Mouse (Mus musculus) ES-Bruce4 (cell line): ENCODE results near the gene Rhob. TPM values are rescaled to one million over a fixed set of nuclear protein-coding genes. Genes with fewer than 3 reads are reported as not detected.

Experiments
- H3K27ac ChIP-seq: 2 replicates; pipeline ENCODE4 v1.5.1; 2012; ENCODE audit warnings: low read length, inconsistent platforms; ENCODE audit not compliant: insufficient read depth
- H3K27me3 ChIP-seq: 2 replicates; pipeline ENCODE4 v1.6.1; 2012; ENCODE audit warnings: mild to moderate bottlenecking, low read length, inconsistent platforms; ENCODE audit not compliant: control insufficient read depth, poor library complexity, insufficient read depth, severe bottlenecking
- H3K36me3 ChIP-seq: 2 replicates; pipeline ENCODE4 v1.6.1; 2012; ENCODE audit warnings: inconsistent platforms, mild to moderate bottlenecking, low read length, moderate library complexity; ENCODE audit not compliant: control insufficient read depth, poor library complexity, insufficient read depth, severe bottlenecking
- H3K4me1 ChIP-seq: one replicate; pipeline ENCODE4 v1.8.1; 2011; ENCODE audit warnings: low read length; ENCODE audit not compliant: control insufficient read depth, insufficient read depth
- H3K4me3 ChIP-seq: 2 replicates; pipeline ENCODE4 v1.5.1; 2011; ENCODE audit warnings: low read depth, mild to moderate bottlenecking, low read length
- H3K9ac ChIP-seq: 2 replicates; pipeline ENCODE4 v1.6.1; 2012; ENCODE audit warnings: low read depth, mild to moderate bottlenecking, inconsistent platforms; ENCODE audit not compliant: poor library complexity, severe bottlenecking
- H3K9me3 ChIP-seq: replicated peaks from 2 replicates; pipeline ENCODE4 v1.6.1; 2012; ENCODE audit warnings: mild to moderate bottlenecking, low read length, inconsistent platforms; ENCODE audit not compliant: control insufficient read depth, poor library complexity, insufficient read depth, severe bottlenecking
- CTCF ChIP-seq: IDR thresholded peaks from one replicate; pipeline ENCODE4 v1.8.1; 2011; ENCODE audit warnings: low read depth, low read length
- EP300 ChIP-seq: IDR thresholded peaks from 2 replicates; pipeline ENCODE4 v1.6.1; 2011; ENCODE audit warnings: low read depth, low read length; ENCODE audit not compliant: insufficient read depth
- POLR2A ChIP-seq: IDR thresholded peaks from one replicate; pipeline ENCODE4 v1.8.1; 2011; ENCODE audit warnings: low read length; ENCODE audit not compliant: insufficient read depth
- polyA plus RNA-seq: library from polyadenylated mRNA; stranded (reverse); fragments of >200 nt; gene quantifications from 2 replicates; pipeline ENCODE4 v1.2.4, GENCODE M21; 2011; ENCODE audit warnings: low read depth; ENCODE audit not compliant: missing spikeins, insufficient read depth, insufficient read length

Rhob gene
- polyA plus RNA-seq, 1 experiment = 20.0 TPM

GRCm38 (mm10) chr12:8524062-8524461, 24.3 kb upstream of the Rhob start:
- Histone ChIP-seq H3K4me1 (peaks cover 6% of the 10 kb centered on the region), H3K9me3 (no peaks in the 10 kb centered on the region), H3K27me3 (no peaks in the 10 kb centered on the region), H3K36me3 (no peaks in the 10 kb centered on the region), H3K27ac (no peak overlapping the region), H3K9ac (no peak overlapping the region), H3K4me3 (no peak overlapping the region)
- TF ChIP-seq EP300 = no peak
- TF ChIP-seq POLR2A = no peak
- no peak for TF ChIP-seq CTCF

GRCm38 (mm10) chr12:8522711-8523110, 22.9 kb upstream of the Rhob start:
- Histone ChIP-seq H3K36me3 (no peaks in the 10 kb centered on the region), H3K9me3 (no peaks in the 10 kb centered on the region), H3K9ac (no peak overlapping the region), H3K27ac (no peak overlapping the region), H3K4me1 (peaks cover 6% of the 10 kb centered on the region), H3K4me3 (no peak overlapping the region), H3K27me3 (no peaks in the 10 kb centered on the region)
- TF ChIP-seq POLR2A (no peak), EP300 (no peak), CTCF (no peak)

GRCm38 (mm10) chr12:8521375-8522047, 21.7 kb upstream of the Rhob start:
- Histone ChIP-seq H3K36me3 (no peaks in the 10 kb centered on the region), H3K9ac (no peak overlapping the region), H3K27me3 (no peaks in the 10 kb centered on the region), H3K4me1 (peaks cover 6% of the 10 kb centered on the region), H3K9me3 (no peaks in the 10 kb centered on the region), H3K4me3 (peak overlapping the region; percentile 17; the same call in 1 of the 2 replicates), H3K27ac (peak overlapping the region; percentile 32)
- peak; percentile 20 for TF ChIP-seq POLR2A
- no peak for TF ChIP-seq CTCF
- peak; percentile 73 for TF ChIP-seq EP300

GRCm38 (mm10) chr12:8519431-8520160, 19.8 kb upstream of the Rhob start:
- H3K4me3 ChIP-seq = no peak overlapping the region; the same call in 1 of the 2 replicates
- H3K9ac ChIP-seq = no peak overlapping the region
- H3K27me3 ChIP-seq = no peaks in the 10 kb centered on the region
- no peaks in the 10 kb centered on the region for H3K9me3 ChIP-seq
- H3K36me3 ChIP-seq = no peaks in the 10 kb centered on the region
- TF ChIP-seq CTCF (no peak), POLR2A (peak; percentile 20), EP300 (no peak)
- H3K4me1 ChIP-seq = peaks cover 6% of the 10 kb centered on the region
- H3K27ac ChIP-seq = no peak overlapping the region

GRCm38 (mm10) chr12:8511037-8511882, 11.5 kb upstream of the Rhob start:
- TF ChIP-seq POLR2A (no peak), CTCF (no peak), EP300 (no peak)
- Histone ChIP-seq H3K27ac (no peak overlapping the region), H3K27me3 (no peaks in the 10 kb centered on the region), H3K9me3 (no peaks in the 10 kb centered on the region), H3K36me3 (no peaks in the 10 kb centered on the region), H3K4me3 (no peak overlapping the region), H3K9ac (no peak overlapping the region), H3K4me1 (no peaks in the 10 kb centered on the region)
